Mouse (Mus musculus): ENCODE data around the gene Vps53.

DNA sequence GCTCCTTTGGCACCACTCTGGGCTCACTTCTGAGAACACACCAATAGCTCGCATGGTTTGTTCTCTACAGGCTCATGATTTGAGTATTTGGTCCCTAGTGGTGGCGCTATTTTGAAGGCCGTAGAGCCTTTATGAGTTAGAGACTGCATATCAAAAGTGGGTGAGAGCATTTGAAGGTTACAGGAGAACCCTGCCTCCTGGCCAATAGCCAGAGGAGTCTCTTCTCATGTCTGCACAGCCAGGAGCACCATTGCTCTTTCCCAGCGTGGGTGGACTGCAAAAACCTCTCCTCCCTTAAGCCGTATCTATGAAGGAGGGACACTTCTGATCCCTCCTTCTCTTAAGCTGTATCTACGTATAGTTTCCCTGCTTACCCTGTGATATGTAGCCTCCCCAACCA is 102.1 kb downstream of the Vps53 start:
- TF ChIP-seq CTCF (IDR thresholded peaks at IDR 0.05; ENCODE audit: extremely low read depth, insufficient read length, insufficient replicate concordance, low read depth, low read length) (no peak), POLR2A (IDR thresholded peaks at IDR 0.05; ENCODE audit: low read depth, low read length) (no peak)
